Mouse (Mus musculus): Measurements from ENCODE around the gene Lmf2. TPM values are rescaled to one million over a fixed set of nuclear protein-coding genes. Genes with fewer than 3 reads are reported as not detected.

Gene Lmf2
- polyA plus RNA-seq, 1 experiment from 2014 or later = 26.8 TPM

- Histone ChIP-seq H3K4me1 (replicated peaks; ENCODE audit: control insufficient read depth, insufficient read depth, low read length) (no peaks in the 10 kb centered on the region; the same call in 1 of the 2 replicates), H3K9me3 (ENCODE audit: control insufficient read depth, low read length) (no peaks in the 10 kb centered on the region), H3K27me3 (ENCODE audit: control insufficient read depth, insufficient read depth, low read length) (peaks cover 6% of the 10 kb centered on the region; the same call in 1 of the 2 replicates), H3K4me2 (replicated peaks; ENCODE audit: low read depth, low read length) (no peak overlapping the region), H3K36me3 (ENCODE audit: control insufficient read depth, insufficient read depth, low read length) (no peaks in the 10 kb centered on the region), H3K9ac (ENCODE audit: low read depth, low read length) (no peak overlapping the region), H3K27ac (ENCODE audit: low read depth, low read length) (no peak overlapping the region), H3K4me3 (ENCODE audit: low read depth, low read length) (no peak overlapping the region)
- 76% methylated on average over 8 of the region's 8 CpGs for WGBS
- no peak for DNase-seq (ENCODE audit: low spot score)
- no peak for ATAC-seq (ENCODE audit: low FRiP score)
Measured at GRCm38 (mm10) chr15:89321264-89321663, 34.2 kb downstream of the Lmf2 start.

DNA sequence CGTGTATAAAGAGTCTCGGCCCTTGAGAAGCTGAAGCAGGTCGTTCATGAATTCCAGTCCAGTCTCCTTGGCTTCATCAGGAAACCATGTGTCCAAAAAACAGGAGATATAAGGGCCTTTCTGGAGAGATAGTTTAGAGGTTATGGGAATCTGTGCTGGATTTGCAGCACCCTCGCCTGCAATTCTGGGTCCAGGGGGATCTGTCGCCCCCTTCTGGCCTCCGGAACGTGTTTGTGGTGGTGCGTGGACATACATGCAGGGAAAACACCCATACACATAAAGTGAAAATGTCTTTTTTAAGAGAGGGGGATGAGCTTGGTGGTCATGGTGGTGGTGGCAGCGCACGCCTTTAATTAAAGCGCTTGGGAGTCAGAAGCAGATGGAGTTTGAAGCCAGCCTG is 39.3 kb downstream of the Lmf2 start:
- Histone ChIP-seq H3K9me3 (ENCODE audit: control insufficient read depth, low read length) (no peaks in the 10 kb centered on the region), H3K27me3 (ENCODE audit: control insufficient read depth, insufficient read depth, low read length) (no peaks in the 10 kb centered on the region), H3K4me1 (replicated peaks; ENCODE audit: control insufficient read depth, insufficient read depth, low read length) (no peaks in the 10 kb centered on the region; the same call in 1 of the 2 replicates), H3K9ac (ENCODE audit: low read depth, low read length) (no peak overlapping the region), H3K4me2 (replicated peaks; ENCODE audit: low read depth, low read length) (no peak overlapping the region), H3K36me3 (ENCODE audit: control insufficient read depth, insufficient read depth, low read length) (no peaks in the 10 kb centered on the region), H3K4me3 (ENCODE audit: low read depth, low read length) (no peak overlapping the region), H3K27ac (ENCODE audit: low read depth, low read length) (no peak overlapping the region)
- peak; percentile 40 for DNase-seq (ENCODE audit: low spot score)
- WGBS = 59% methylated on average over 11 of the region's 11 CpGs
- ATAC-seq (ENCODE audit: low FRiP score) = no peak

DNA sequence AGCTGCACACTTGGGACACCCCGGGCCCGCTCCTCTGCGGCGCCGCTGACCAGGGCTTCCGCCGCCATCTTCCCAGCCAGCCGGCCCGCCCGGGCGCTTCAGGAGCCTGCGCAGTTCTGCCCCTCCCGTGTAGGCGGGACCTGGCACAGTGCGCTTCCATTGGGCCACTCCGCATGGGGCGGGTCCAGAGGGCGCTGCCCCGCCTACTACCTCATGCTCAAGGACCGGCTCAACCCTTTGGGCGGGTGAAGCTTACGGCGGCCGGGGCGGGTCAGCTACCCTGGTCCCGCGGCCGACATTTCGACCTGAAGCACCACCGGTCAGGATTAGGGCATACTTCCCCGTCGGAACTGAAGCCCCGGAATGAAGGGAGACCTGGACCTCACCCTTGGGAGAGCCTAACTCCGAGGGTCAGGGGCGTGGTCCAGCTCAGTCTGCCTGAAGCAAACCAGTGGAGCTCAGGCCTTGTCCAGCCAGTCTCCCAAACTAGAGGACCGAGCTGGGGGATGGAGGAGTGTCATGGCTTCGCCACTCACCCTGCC is 40.2 kb downstream of the Lmf2 start, which contains the start of gene Sbf1:
Gene Sbf1, minus strand, starts transcription at position 122 of the 542 bp plus-strand sequence.
- H3K27ac ChIP-seq (ENCODE audit: low read depth, low read length) = peak within 1 kb of the TSS; percentile 30; the same call in 1 of the 2 replicates
- H3K9me3 ChIP-seq (ENCODE audit: control insufficient read depth, low read length) = no peaks in the 10 kb centered on the region
- peak; percentile 97 for DNase-seq (ENCODE audit: low spot score)
- H3K27me3 ChIP-seq (ENCODE audit: control insufficient read depth, insufficient read depth, low read length) = no peaks in the 10 kb centered on the region
- no peaks in the 10 kb centered on the region; the same call in 1 of the 2 replicates for H3K4me1 ChIP-seq (replicated peaks; ENCODE audit: control insufficient read depth, insufficient read depth, low read length)
- under 1% methylated on average over 36 of the region's 37 CpGs for WGBS
- H3K4me2 ChIP-seq (replicated peaks; ENCODE audit: low read depth, low read length) = peak within 1 kb of the TSS; percentile 73
- H3K9ac ChIP-seq (ENCODE audit: low read depth, low read length) = peak within 1 kb of the TSS; percentile 85
- H3K36me3 ChIP-seq (ENCODE audit: control insufficient read depth, insufficient read depth, low read length) = no peaks in the 10 kb centered on the region
- peak; percentile 99 for ATAC-seq (ENCODE audit: low FRiP score)
- H3K4me3 ChIP-seq (ENCODE audit: low read depth, low read length) = peak within 1 kb of the TSS; percentile 99

DNA sequence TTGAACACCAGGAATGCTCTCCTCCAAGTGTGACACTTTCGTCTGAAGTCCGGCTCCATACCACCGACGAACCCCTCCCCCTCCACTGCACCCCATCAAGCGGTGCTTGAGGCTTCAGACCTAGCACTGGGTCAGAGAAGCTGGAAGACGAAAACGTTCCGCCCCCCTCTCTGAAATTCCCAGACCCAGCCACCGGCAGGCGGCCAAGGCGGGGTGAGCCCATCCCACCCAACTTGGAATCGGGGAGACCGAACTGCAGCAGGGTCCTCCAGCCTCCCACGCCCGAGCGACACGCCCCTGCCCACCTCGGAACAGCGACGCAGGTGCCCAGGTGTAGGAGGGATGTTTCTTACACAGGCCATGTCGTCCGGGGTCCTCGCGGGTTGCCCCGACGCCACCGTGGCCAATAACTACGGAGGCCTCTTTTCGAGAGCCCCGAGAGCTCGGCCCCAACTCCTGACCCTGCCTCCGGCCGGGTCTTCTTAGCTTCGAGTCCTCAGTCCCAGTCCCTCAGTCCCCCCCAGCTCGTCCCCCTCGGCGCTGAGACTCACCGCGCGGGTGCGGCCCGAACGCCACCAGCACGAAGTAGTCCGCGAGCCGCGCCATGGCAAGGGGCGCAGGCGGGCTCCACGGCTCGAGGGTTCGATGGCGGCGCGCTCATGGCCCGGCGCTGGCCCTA is 40.8 kb downstream of the Lmf2 start:
- H3K27me3 ChIP-seq (ENCODE audit: control insufficient read depth, insufficient read depth, low read length) = no peaks in the 10 kb centered on the region
- peak overlapping the region; percentile 30; the same call in 1 of the 2 replicates for H3K27ac ChIP-seq (ENCODE audit: low read depth, low read length)
- H3K4me2 ChIP-seq (replicated peaks; ENCODE audit: low read depth, low read length) = peak overlapping the region; percentile 73
- H3K9me3 ChIP-seq (ENCODE audit: control insufficient read depth, low read length) = no peaks in the 10 kb centered on the region
- H3K9ac ChIP-seq (ENCODE audit: low read depth, low read length) = peak overlapping the region; percentile 85
- H3K4me3 ChIP-seq (ENCODE audit: low read depth, low read length) = peak overlapping the region; percentile 99
- DNase-seq (ENCODE audit: low spot score) = peak; percentile 49
- H3K36me3 ChIP-seq (ENCODE audit: control insufficient read depth, insufficient read depth, low read length) = no peaks in the 10 kb centered on the region
- under 1% methylated on average over 58 of the region's 58 CpGs for WGBS
- H3K4me1 ChIP-seq (replicated peaks; ENCODE audit: control insufficient read depth, insufficient read depth, low read length) = no peaks in the 10 kb centered on the region; the same call in 1 of the 2 replicates
- peak; percentile 52 for ATAC-seq (ENCODE audit: low FRiP score)

- 43% methylated on average over 3 of the region's 3 CpGs for WGBS
- Histone ChIP-seq H3K9ac (ENCODE audit: low read depth, low read length) (peak overlapping the region; percentile 85), H3K4me2 (replicated peaks; ENCODE audit: low read depth, low read length) (peak overlapping the region; percentile 73), H3K9me3 (ENCODE audit: control insufficient read depth, low read length) (no peaks in the 10 kb centered on the region), H3K36me3 (ENCODE audit: control insufficient read depth, insufficient read depth, low read length) (no peaks in the 10 kb centered on the region), H3K4me1 (replicated peaks; ENCODE audit: control insufficient read depth, insufficient read depth, low read length) (no peaks in the 10 kb centered on the region; the same call in 1 of the 2 replicates), H3K4me3 (ENCODE audit: low read depth, low read length) (peak overlapping the region; percentile 99), H3K27ac (ENCODE audit: low read depth, low read length) (no peak overlapping the region), H3K27me3 (ENCODE audit: control insufficient read depth, insufficient read depth, low read length) (no peaks in the 10 kb centered on the region)
- DNase-seq (ENCODE audit: low spot score) = no peak
- peak; percentile 15; the same call in 1 of the 2 replicates for ATAC-seq (ENCODE audit: low FRiP score)
Measured at GRCm38 (mm10) chr15:89314107-89314506, 41.4 kb downstream of the Lmf2 start.

DNA sequence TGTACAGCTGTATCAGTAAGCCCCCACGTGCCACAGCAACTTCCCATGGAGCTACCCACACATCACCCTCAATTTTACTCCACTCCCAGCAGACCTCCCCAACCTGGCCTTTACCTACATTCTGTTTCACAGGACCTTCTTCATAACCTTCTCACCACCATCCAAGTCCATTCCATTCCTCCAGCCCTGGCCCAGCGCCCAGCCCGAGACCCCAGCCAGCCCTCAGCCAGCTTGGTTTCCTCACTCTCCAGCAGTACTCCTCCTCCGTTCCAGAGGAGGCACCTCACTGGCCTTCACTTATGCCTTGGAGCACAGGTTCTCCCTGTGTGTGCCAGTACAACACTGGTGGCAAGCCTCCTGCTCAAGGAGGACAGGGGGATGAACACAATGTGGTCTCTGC is 42.1 kb downstream of the Lmf2 start:
- no peaks in the 10 kb centered on the region; the same call in 1 of the 2 replicates for H3K4me1 ChIP-seq (replicated peaks; ENCODE audit: control insufficient read depth, insufficient read depth, low read length)
- no peaks in the 10 kb centered on the region for H3K27me3 ChIP-seq (ENCODE audit: control insufficient read depth, insufficient read depth, low read length)
- H3K4me3 ChIP-seq (ENCODE audit: low read depth, low read length) = no peak overlapping the region
- no peak for ATAC-seq (ENCODE audit: low FRiP score)
- H3K27ac ChIP-seq (ENCODE audit: low read depth, low read length) = no peak overlapping the region
- no peaks in the 10 kb centered on the region for H3K36me3 ChIP-seq (ENCODE audit: control insufficient read depth, insufficient read depth, low read length)
- no peak for DNase-seq (ENCODE audit: low spot score)
- 82% methylated on average over 4 of the region's 4 CpGs for WGBS
- no peak overlapping the region for H3K9ac ChIP-seq (ENCODE audit: low read depth, low read length)
- no peaks in the 10 kb centered on the region for H3K9me3 ChIP-seq (ENCODE audit: control insufficient read depth, low read length)
- peak overlapping the region; percentile 11; the same call in 1 of the 2 replicates for H3K4me2 ChIP-seq (replicated peaks; ENCODE audit: low read depth, low read length)

DNA sequence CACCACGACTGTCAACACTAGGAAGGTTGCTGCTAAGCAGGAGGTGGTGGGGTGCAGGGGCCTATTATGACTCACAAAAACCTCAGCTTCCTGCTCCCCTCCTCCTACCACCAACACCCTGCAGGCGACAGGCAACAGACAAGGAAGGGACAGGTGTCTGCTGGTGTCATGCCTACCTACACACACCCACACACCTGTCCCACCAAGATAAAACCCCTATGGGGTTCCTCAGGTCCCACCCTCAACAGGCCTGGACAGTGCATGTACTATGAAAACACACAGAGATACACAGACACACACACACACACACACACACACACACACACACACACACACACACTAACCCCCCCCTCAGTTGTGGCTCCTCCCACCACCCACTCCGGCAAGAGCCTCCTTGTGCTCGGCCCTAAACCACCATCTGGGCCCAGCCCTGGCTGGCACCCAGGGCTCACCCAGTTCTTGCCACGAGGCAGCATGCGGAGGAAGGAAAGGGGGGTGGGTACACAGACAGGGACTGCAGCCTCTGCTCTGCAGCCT is 45.4 kb downstream of the Lmf2 start:
- 83% methylated on average over 6 of the region's 6 CpGs for WGBS
- Histone ChIP-seq H3K9me3 (ENCODE audit: control insufficient read depth, low read length) (no peaks in the 10 kb centered on the region), H3K9ac (ENCODE audit: low read depth, low read length) (no peak overlapping the region), H3K4me2 (replicated peaks; ENCODE audit: low read depth, low read length) (no peak overlapping the region), H3K27ac (ENCODE audit: low read depth, low read length) (no peak overlapping the region), H3K4me3 (ENCODE audit: low read depth, low read length) (no peak overlapping the region), H3K27me3 (ENCODE audit: control insufficient read depth, insufficient read depth, low read length) (no peaks in the 10 kb centered on the region), H3K4me1 (replicated peaks; ENCODE audit: control insufficient read depth, insufficient read depth, low read length) (no peaks in the 10 kb centered on the region; the same call in 1 of the 2 replicates), H3K36me3 (ENCODE audit: control insufficient read depth, insufficient read depth, low read length) (no peaks in the 10 kb centered on the region)
- ATAC-seq (ENCODE audit: low FRiP score) = no peak
- DNase-seq (ENCODE audit: low spot score) = no peak

- H3K27me3 ChIP-seq (ENCODE audit: control insufficient read depth, insufficient read depth, low read length) = no peaks in the 10 kb centered on the region
- H3K36me3 ChIP-seq (ENCODE audit: control insufficient read depth, insufficient read depth, low read length) = no peaks in the 10 kb centered on the region
- H3K9ac ChIP-seq (ENCODE audit: low read depth, low read length) = no peak overlapping the region
- no peaks in the 10 kb centered on the region for H3K9me3 ChIP-seq (ENCODE audit: control insufficient read depth, low read length)
- 92% methylated on average over 7 of the region's 7 CpGs for WGBS
- no peak overlapping the region for H3K4me2 ChIP-seq (replicated peaks; ENCODE audit: low read depth, low read length)
- H3K4me3 ChIP-seq (ENCODE audit: low read depth, low read length) = no peak overlapping the region
- DNase-seq (ENCODE audit: low spot score) = no peak
- no peak for ATAC-seq (ENCODE audit: low FRiP score)
- no peak overlapping the region for H3K27ac ChIP-seq (ENCODE audit: low read depth, low read length)
- H3K4me1 ChIP-seq (replicated peaks; ENCODE audit: control insufficient read depth, insufficient read depth, low read length) = no peaks in the 10 kb centered on the region; the same call in 1 of the 2 replicates
Measured at GRCm38 (mm10) chr15:89308406-89309139, 46.9 kb downstream of the Lmf2 start.
